Comparison of ENCODE assay signal across 7 mouse cellular contexts in the genomic region with DNA sequence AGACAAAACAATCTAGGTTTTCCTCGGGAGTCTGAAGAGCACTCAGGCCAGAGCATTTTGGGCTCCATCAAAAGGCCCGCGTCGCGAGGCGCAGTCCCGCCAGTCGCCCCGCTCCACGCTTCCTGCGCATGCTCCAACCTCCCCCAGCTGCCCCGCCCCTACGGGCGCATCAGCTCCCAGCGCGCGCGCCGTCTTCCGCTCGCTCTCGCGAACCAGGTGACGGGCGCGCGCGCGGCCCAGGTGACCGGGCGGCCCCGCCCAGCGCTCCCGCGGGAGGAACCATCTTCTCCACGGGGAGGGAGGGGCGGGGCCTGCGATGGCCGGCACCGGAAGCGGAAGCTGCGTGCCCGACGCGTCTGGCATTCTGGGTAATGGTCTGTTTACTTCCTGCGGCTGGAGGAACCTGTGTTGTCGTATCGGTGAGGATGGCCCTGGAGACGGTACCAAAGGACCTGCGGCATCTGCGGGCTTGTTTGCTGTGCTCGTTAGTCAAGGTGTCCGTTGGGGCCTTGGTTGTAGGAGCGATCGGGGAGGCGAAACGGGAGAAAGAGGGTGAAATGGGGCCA. TPM values are rescaled to one million over a fixed set of nuclear protein-coding genes. Genes with fewer than 3 reads are reported as not detected.
DNase-seq lines count a peak whose midpoint lies in the region; ATAC-seq lines count a peak whose summit lies in the region.

A gene (plus strand): TSS at position 378 of the 566 bp plus-strand sequence.

- WGBS in midbrain, embryonic 10.5 days = under 1% methylated on average over 57 of the region's 57 CpGs

- H3K4me3 ChIP-seq in midbrain, embryonic 10.5 days = peak within 1 kb of the TSS; percentile 91

- H3K9me3 ChIP-seq in midbrain, embryonic 10.5 days (replicated peaks) = no peaks in the 10 kb centered on the region

- H3K4me1 ChIP-seq in midbrain, embryonic 10.5 days = peaks cover 40% of the 10 kb centered on the region

- peaks cover 35% of the 10 kb centered on the region for H3K27me3 ChIP-seq in midbrain, embryonic 10.5 days (ENCODE audit: low read depth, poor library complexity, severe bottlenecking)

- H3K27ac ChIP-seq in midbrain, embryonic 10.5 days (replicated peaks) = peak within 1 kb of the TSS; percentile 88

- peak; percentile 95 to 96 for DNase-seq in adrenal gland, adult 18-20 months (ENCODE audit: low spot score in 2 of 2)
- DNase-seq in embryo, embryonic 10.5 days (ENCODE audit: low spot score) = peak; percentile 98
- DNase-seq in gastrocnemius, postnatal 14 days = peak; percentile 95
- DNase-seq in left cerebral cortex, postnatal 25 days (ENCODE audit: low spot score in 2 of 2) = peak; percentile 93 to 95
- peak; percentile 95 for DNase-seq in midbrain, embryonic 10.5 days (ENCODE audit: low spot score)
- peak; percentile 98 for DNase-seq in right cerebral cortex, postnatal 4 days

- intact Hi-C loops in gastrocnemius, postnatal 14 days (cut with DNase I; ENCODE audit: low total_unique reads) = no loop called here
- intact Hi-C loops in left cerebral cortex, postnatal 25 days (cut with DNase I) = loop anchor here (1.0 to 2.0 kb wide), 2 partner anchors 26 to 75 kb away; a partner anchor contains a TSS

- ATAC-seq in inflammation-experienced regulatory T-cells, adult 6 months = peak; percentile 67

- peaks cover 27% of the 10 kb centered on the region for H3K36me3 ChIP-seq in midbrain, embryonic 10.5 days

RNA-seq across cellular contexts. Expression of the gene that starts here (rescaled TPM):
- total RNA-seq in adrenal gland, adult 18-20 months (2021) = 10 to 100 TPM; 65.5 to 72.4 TPM
- 10 to 100 TPM; 30.8 to 36.4 TPM for total RNA-seq in gastrocnemius, postnatal 14 days (2021)
- polyA plus RNA-seq in inflammation-experienced regulatory T-cells, adult 6 months (2017; shearing (Covaris generic)) = 100 to 1,000 TPM; 357 to 377 (median 371) TPM
- 10 to 100 TPM; 69.9 to 86.3 TPM for total RNA-seq in left cerebral cortex, postnatal 25 days (2021)
- polyA plus RNA-seq in midbrain, embryonic 10.5 days (2016; fragmentation: Nextera tagmentation; extraction: Ambion mirVana) = 157 and 171 TPM in 2 replicates

Comparison
In these comparisons a context has a peak if more than half of its experiments do, and no peak if none do; other contexts are left out.
1. Peak in every context shown above with its lines: DNase-seq, ATAC-seq, H3K4me3 ChIP-seq and H3K27ac ChIP-seq.